Mouse (Mus musculus): ENCODE measurements around the gene Isl1.

The Isl1 gene

GRCm38 (mm10) chr13:116301706-116302105 is 7.8 kb downstream of the Isl1 start:
- DNase-seq (ENCODE audit: low read depth, low spot score): no peak
- Histone ChIP-seq H3K36me3 (ENCODE audit: control insufficient read depth, insufficient read depth, low read length, poor library complexity, severe bottlenecking) (no peaks in the 10 kb centered on the region), H3K27me3 (ENCODE audit: control insufficient read depth, insufficient read depth, low read length, poor library complexity, severe bottlenecking) (no peaks in the 10 kb centered on the region)

- DNase-seq (ENCODE audit: low read depth, low spot score): no peak
- Histone ChIP-seq H3K36me3 (ENCODE audit: control insufficient read depth, insufficient read depth, low read length, poor library complexity, severe bottlenecking) (no peaks in the 10 kb centered on the region), H3K27me3 (ENCODE audit: control insufficient read depth, insufficient read depth, low read length, poor library complexity, severe bottlenecking) (no peaks in the 10 kb centered on the region; the same call in 1 of the 2 replicates)
Observed at GRCm38 (mm10) chr13:116299241-116299640, 10.2 kb downstream of the Isl1 start.

GRCm38 (mm10) chr13:116298641-116299170 is 10.8 kb downstream of the Isl1 start:
- no peak for DNase-seq (ENCODE audit: low read depth, low spot score)
- H3K36me3 ChIP-seq (ENCODE audit: control insufficient read depth, insufficient read depth, low read length, poor library complexity, severe bottlenecking): no peaks in the 10 kb centered on the region
- no peaks in the 10 kb centered on the region; the same call in 1 of the 2 replicates for H3K27me3 ChIP-seq (ENCODE audit: control insufficient read depth, insufficient read depth, low read length, poor library complexity, severe bottlenecking)

DNA sequence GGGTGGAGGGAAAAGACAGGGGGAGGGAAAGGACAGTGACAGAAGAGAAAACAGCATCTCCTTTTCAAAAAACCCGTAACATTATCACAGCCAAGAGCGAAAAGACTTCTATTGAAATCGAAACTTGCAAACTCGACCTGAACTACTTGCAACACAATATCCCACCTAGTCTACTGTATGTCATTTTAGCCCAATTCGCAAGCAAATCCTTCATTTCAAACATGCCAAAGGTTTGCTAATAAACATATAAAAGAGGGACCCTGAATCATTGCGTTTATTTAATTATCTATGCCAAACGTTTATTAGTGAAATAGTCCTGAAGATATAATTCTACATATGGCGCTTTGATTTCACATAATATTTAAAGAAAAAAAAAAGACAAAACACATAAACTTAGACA is 11.5 kb downstream of the Isl1 start:
- DNase-seq (ENCODE audit: low read depth, low spot score): no peak

DNA sequence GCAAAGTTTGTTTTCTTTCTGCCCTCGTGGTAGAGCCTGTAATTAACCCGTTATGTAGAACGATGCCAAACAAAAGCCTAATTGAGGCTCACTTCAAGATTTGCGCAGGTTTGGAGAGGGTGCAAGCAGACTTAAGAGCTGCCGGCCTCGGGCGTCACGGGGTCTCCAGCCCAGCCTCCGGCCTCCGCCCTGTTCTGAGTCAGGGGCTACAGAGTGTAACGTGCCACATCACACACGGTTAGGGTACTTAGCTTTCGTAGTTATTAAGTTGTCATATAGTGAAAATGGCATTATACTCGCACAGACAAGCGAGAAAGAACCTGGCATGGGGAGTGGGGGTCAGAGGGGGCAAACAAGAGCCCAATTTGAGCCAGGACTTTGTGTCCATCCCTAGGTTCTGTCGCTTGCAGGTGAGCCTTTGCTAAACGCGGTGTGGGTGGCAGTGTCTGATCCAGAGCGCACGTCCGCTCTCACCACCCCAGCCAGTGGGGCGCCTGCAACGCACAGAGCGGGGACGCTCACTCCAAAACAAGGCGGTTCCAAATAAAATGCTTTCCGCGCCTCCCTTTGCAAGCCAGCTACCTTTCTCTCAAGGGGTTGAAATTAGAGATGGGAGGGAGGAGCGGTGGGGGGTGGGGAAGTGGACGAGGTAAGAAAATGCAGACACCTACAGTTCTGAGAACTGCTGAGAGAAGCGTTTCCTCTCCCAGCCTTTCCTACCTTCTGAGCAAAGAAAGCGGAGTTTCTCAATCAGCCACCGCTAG is 12.3 kb downstream of the Isl1 start:
- Histone ChIP-seq H3K36me3 (ENCODE audit: control insufficient read depth, insufficient read depth, low read length, poor library complexity, severe bottlenecking) (no peaks in the 10 kb centered on the region), H3K27me3 (ENCODE audit: control insufficient read depth, insufficient read depth, low read length, poor library complexity, severe bottlenecking) (no peaks in the 10 kb centered on the region; the same call in 1 of the 2 replicates)
- DNase-seq (ENCODE audit: low read depth, low spot score): no peak

More for the DNA sequence above, 11.5 kb downstream of the Isl1 start:
- Histone ChIP-seq H3K36me3 (ENCODE audit: control insufficient read depth, insufficient read depth, low read length, poor library complexity, severe bottlenecking) (no peaks in the 10 kb centered on the region), H3K27me3 (ENCODE audit: control insufficient read depth, insufficient read depth, low read length, poor library complexity, severe bottlenecking) (no peaks in the 10 kb centered on the region; the same call in 1 of the 2 replicates)

DNA sequence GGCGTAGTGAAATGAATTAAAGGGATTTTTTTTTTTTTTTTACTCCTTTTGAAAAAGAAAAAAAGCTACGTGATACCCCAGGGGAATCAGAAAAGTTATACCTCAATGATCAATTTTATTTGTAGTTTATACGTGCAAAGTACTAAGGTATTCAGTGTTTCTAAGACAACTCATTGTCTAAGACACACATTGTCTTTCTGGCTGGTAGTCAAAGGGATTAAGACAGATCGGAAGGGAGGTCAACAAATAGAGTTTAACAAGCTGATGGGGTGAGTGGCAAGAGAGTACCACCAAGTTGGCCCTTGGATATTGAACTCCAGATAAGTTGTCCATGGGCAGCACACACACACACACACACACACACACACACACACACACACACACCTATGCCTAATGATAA is 14.1 kb downstream of the Isl1 start:
- DNase-seq (ENCODE audit: low read depth, low spot score): no peak
- H3K27me3 ChIP-seq (ENCODE audit: control insufficient read depth, insufficient read depth, low read length, poor library complexity, severe bottlenecking): no peaks in the 10 kb centered on the region; the same call in 1 of the 2 replicates
- H3K36me3 ChIP-seq (ENCODE audit: control insufficient read depth, insufficient read depth, low read length, poor library complexity, severe bottlenecking): no peaks in the 10 kb centered on the region

DNA sequence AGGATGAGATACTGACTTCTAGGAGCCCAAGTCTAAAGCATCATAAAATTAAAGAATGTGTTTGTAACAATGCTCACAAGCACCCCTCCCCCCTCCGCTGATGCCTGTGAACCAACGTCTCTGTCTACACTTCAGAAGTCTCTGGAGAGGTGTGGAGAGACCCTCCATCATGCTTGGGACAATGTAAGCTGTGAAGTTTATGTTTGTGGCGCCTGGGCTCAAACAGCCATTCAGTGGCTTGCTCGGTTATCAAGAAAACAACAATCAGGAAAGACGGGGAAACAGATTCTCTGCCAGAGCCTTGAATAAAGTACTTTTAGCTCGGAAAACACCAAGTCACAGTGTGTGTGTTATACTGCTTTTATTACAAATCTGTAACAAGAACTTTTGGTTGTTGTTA is 14.8 kb downstream of the Isl1 start:
- Histone ChIP-seq H3K27me3 (ENCODE audit: control insufficient read depth, insufficient read depth, low read length, poor library complexity, severe bottlenecking) (no peaks in the 10 kb centered on the region; the same call in 1 of the 2 replicates), H3K36me3 (ENCODE audit: control insufficient read depth, insufficient read depth, low read length, poor library complexity, severe bottlenecking) (no peaks in the 10 kb centered on the region)
- no peak for DNase-seq (ENCODE audit: low read depth, low spot score)

- H3K36me3 ChIP-seq (ENCODE audit: control insufficient read depth, insufficient read depth, low read length, poor library complexity, severe bottlenecking): no peaks in the 10 kb centered on the region
- no peaks in the 10 kb centered on the region; the same call in 1 of the 2 replicates for H3K27me3 ChIP-seq (ENCODE audit: control insufficient read depth, insufficient read depth, low read length, poor library complexity, severe bottlenecking)
- no peak for DNase-seq (ENCODE audit: low read depth, low spot score)
Observed at GRCm38 (mm10) chr13:116294151-116294461, 15.4 kb downstream of the Isl1 start.

DNA sequence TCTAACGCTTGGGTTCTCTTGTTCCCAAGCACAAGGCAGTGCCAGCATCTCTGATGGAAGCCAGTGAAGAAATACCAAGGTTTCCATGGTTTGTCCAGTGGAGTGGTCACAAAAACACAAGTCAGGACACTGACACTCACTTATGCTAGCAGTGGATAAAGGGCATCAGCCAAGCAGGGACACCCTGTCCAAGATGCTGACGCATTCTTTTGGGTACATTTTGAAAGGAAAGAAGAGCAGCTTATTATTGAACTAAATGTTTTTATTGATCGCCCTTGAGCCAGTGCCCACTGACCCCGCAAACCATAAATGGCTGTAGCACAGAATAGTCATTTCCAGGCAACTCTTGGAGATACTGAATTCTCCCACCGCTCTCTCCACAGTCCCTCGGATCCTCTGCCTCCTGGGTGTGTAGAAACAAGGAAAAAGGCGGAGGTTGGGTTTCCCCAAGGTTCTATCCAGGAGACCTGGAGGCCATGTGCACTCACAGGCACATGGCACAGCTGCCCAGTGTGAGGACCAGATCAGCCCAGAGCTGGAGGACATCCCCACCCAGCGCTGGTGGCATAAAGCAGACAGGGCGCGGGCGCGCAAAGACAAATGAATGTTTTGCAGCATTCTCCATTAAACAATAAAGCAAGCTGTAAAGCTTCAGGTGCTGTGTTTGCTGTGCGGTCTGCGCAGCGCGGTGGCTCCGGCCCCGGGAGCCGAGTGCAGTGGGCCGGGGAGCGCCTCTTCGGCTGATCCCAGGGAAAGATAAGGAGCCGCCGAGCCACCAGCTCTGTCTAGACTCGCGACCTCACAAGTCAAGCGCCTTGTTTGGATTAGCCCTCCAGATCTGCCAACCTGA is 16.0 kb downstream of the Isl1 start:
- no peak for DNase-seq (ENCODE audit: low read depth, low spot score)
- Histone ChIP-seq H3K36me3 (ENCODE audit: control insufficient read depth, insufficient read depth, low read length, poor library complexity, severe bottlenecking) (no peaks in the 10 kb centered on the region), H3K27me3 (ENCODE audit: control insufficient read depth, insufficient read depth, low read length, poor library complexity, severe bottlenecking) (no peaks in the 10 kb centered on the region; the same call in 1 of the 2 replicates)

DNA sequence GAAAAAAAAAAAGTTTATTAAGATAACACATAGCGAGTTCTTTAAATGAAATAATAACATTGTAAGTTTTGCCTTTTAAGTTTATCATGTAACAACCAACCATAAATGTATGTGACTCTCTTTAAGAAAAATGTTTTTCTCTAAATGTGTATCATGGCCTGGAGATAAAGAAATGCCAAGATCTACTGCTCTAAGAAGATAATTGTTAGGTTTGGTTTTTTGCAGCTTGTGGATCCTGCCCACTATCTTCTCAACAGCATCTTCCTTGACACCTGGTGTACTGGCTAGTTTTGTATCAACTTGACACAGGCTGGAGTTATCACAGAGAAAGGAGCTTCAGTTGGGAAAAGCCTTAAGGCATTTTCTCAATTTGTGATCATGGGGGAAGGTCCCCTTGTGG is 19.8 kb downstream of the Isl1 start:
- Histone ChIP-seq H3K36me3 (ENCODE audit: control insufficient read depth, insufficient read depth, low read length, poor library complexity, severe bottlenecking) (no peaks in the 10 kb centered on the region), H3K27me3 (ENCODE audit: control insufficient read depth, insufficient read depth, low read length, poor library complexity, severe bottlenecking) (no peaks in the 10 kb centered on the region)
- no peak for DNase-seq (ENCODE audit: low read depth, low spot score)

DNA sequence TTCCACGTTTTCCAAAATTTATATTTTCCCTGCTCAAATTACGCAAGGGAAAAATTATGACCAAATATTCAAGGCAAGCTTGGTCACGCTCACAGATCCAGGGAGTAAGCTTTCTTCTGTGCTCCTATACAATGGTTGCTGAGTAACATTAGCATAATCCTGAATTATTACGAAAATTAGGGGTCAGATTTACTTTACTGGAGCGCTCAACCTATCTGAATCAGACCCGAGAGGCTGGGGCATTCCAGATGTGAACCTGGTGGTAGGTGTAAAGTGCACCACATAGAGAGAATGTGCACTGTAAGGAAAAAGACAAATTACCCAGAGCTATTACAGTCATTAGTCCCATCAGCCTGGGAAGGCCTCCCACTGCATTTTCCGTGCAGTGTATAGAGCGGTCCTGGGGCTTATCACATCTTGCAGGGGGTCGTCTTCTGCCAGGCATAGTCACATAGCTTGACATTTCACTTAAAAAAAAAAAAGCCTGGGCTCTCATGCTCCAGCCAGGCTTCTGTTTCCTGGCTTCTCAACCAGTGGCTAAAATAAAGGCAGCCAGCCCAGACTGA is 30.2 kb downstream of the Isl1 start:
- no peaks in the 10 kb centered on the region for H3K27me3 ChIP-seq (ENCODE audit: control insufficient read depth, insufficient read depth, low read length, poor library complexity, severe bottlenecking)
- no peak for DNase-seq (ENCODE audit: low read depth, low spot score)
- H3K36me3 ChIP-seq (ENCODE audit: control insufficient read depth, insufficient read depth, low read length, poor library complexity, severe bottlenecking): no peaks in the 10 kb centered on the region
